Mouse (Mus musculus) gonadal fat pad, adult 2 months (tissue): Measurements from ENCODE around the gene Sox11. TPM values are rescaled to one million over a fixed set of nuclear protein-coding genes. Genes with fewer than 3 reads are reported as not detected.

Source experiments
- DNase-seq: peaks from one replicate; pipeline ENCODE4 v3.0.0-alpha.2; 2012; ENCODE audit warnings: low read depth
- polyA plus RNA-seq: library from polyadenylated mRNA; depleted of rRNA; stranded (reverse); fragments of >200 nt; gene quantifications from 2 replicates; pipeline ENCODE4 v1.2.3, GENCODE M21; 2012

Gene Sox11
- polyA plus RNA-seq, 1 experiment = 0.09 TPM

DNA sequence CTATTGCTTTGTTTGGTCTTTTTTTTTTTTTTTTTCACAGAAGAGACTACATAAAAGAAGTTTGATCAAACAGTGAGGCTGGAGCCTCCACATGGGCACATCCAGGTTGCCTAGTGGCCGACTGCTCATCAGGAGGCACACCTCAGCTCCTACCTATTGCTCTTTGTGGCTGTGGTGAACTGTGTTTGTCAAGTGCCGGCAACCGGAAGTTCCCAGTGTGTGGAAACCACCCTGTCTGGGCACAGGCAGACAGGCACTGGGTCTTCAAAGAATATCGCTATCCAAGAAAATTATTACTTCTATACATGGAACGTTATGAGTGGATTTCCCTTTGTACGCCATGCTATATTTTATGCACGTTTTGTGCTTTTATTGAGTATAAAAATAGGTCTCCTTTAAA lies 6.0 kb downstream of the Sox11 start:
- DNase-seq = no peak

- no peak for DNase-seq
Measured at GRCm38 (mm10) chr12:27335356-27336055, 6.9 kb downstream of the Sox11 start.

DNA sequence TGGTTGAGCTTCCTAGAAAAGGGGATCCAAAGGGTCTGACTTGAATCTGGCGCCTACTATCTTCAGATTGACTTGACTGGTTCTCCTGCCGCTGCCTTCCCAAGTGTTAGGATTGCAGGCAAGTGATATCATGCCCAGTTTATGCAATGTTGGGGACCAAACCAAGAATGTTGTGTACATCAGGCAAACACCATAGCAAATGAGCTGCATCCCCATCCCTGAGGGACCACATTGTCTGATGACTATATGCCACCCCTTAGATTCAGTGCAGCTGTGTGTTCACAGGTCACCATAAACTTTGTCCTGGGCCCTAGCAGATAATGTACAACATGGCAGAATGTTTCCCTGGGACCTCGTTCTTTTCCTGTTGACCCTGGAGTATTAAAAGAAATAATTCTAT lies 8.8 kb downstream of the Sox11 start:
- DNase-seq = no peak

GRCm38 (mm10) chr12:27323423-27323822 lies 19.0 kb downstream of the Sox11 start:
- DNase-seq = no peak

DNA sequence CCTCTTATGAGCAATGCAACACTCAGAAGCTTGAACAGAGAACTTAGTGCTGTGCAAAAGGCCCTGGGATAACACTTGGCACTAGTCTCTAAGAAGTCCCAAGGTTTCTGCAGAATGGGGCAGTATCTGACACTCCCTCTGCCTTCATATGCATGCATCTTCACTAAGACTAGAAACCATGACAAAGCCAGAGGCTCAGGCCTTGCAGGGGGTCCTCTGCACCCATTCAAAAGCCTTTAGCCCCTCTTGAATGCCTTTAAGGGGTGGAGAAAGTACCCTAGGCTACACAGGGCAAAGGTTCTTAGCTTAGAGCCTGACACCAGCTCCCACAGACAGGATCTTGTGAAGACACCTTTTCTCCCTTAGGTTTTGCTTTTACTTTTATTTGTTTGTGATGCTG lies 21.7 kb downstream of the Sox11 start:
- no peak for DNase-seq

DNA sequence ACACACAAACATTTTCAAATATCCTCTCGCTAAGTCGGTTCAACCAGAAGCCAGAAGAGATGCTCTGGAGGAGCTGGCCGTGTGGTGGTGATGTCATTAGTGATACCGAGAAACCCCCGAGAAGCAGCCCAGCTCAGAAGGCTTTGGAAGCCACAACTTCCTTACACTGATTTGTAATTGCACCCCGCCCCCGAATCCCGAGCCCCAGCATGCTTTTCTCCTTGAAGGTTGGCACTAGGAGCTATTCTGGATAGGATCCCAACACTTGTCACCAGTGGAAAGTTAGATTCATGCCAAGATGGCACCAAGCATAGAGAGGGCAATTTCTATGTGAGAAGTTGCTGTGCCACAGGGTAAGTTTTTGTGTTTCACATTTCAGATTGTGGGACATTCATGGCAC lies 29.4 kb downstream of the Sox11 start:
- DNase-seq = no peak

DNA sequence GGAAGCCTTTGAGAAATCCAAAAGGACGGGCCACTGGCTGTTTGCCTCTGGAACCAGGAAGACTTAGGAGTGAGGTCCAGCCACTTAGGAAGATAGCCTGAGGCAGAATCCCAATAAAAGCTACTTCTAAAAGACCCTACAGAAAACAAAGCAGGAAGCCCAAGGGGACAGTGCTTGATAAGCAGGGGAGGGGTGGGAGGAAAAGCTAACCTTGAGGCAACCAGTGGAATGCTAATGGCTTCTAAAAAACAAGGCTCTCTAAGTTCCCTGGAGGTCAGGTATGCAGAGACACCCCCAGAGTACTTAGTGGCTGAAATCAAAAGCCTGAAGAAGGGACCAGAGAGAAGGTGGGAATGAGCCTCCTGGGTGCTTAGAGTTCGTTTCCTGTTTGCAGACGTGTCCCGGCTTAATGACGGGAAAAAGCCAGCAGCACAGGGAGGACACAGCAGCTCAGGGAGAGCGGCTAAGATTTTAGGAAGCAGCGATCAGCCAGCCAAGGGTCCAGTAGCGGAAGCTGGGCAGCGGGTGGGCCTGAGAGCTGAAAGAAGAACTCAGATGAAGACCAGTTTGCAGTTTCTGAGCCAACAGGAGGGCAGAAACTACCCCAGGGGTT lies 30.4 kb downstream of the Sox11 start:
- DNase-seq = no peak

GRCm38 (mm10) chr12:27311316-27311832 lies 31.0 kb downstream of the Sox11 start:
- no peak for DNase-seq

DNA sequence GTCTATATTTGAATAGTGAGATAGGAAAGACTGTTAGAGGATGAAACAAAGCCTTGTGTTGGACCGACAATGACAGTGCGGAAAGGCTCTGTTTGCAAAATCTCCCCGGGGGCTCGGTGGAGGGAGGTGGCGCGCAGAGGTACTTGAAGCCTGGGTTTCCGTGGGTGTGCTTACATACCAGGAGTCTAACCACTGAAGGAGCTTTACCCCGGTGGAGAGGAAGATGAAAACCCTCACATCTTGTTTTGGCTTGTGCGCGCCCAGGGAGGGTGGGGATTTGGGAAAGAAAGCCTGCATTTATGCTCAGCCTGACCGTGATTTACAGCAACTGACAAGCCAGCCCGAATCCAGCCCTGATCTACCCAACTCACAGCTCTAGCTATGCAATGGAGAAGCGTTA lies 31.7 kb downstream of the Sox11 start:
- DNase-seq = no peak

- DNase-seq = no peak
Measured at GRCm38 (mm10) chr12:27309969-27310368, 32.4 kb downstream of the Sox11 start.

DNA sequence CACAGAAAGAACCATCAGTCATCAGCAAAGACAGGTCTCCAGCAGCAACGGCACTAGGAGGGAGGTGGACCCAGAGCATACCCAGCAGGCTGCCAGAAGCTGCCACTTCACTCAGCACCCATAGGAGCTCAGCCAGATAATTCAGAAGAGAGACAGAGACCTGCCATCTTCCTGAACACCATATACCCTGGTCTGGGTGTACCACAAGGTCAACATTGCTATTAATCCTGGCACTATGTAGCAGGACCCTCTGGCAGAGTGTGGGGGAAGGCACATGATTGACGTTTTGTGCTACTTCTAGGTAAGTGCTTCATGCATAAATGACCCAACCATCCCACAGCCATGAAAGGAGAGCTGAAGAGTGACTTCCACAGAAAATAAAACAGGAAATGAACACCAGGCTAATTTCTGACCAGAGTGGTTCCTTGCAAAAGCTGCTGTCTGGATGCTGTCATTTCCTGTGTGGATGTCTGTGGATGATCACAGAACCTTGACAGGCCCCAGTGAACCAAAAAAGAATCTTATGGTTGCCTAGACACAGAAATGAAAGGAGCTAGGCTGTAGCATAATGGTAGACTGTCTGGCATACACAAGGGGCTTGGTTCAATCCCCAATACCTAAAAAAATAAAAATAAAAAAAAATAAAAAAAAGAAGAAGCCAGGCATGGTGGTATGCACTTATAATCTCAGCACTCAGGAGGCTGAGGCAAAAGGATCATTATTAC lies 37.5 kb downstream of the Sox11 start:
- no peak for DNase-seq

GRCm38 (mm10) chr12:27303190-27303589 lies 39.2 kb downstream of the Sox11 start:
- DNase-seq = no peak

GRCm38 (mm10) chr12:27298721-27299120 lies 43.7 kb downstream of the Sox11 start:
- no peak for DNase-seq

GRCm38 (mm10) chr12:27294191-27294590 lies 48.2 kb downstream of the Sox11 start:
- DNase-seq = no peak

GRCm38 (mm10) chr12:27293736-27294135 lies 48.6 kb downstream of the Sox11 start:
- no peak for DNase-seq

- DNase-seq = no peak
Measured at GRCm38 (mm10) chr12:27293208-27293607, 49.2 kb downstream of the Sox11 start.
